Comparison of ENCODE assay signal across 8 mouse cellular contexts in genomic region chr13:21179367-21179723, GRCm38 (mm10). TPM values are rescaled to one million over a fixed set of nuclear protein-coding genes. Genes with fewer than 3 reads are reported as not detected.
A peak's percentile ranks its signal among the peaks of the same experiment; 100 is the strongest.
DNase-seq lines count a peak whose midpoint lies in the region; ATAC-seq and TF ChIP-seq lines count a peak whose summit lies in the region.

TSS of gene Trim27 (plus strand) at chr13:21179445.

- intact Hi-C loops in gastrocnemius, postnatal 36 days (cut with DNase I), result no loop called here

- peaks cover 1% of the 10 kb centered on the region; the same call in 1 of the 2 replicates for H3K4me1 ChIP-seq in cortical plate, adult 2 months (ENCODE audit: control insufficient read depth, insufficient read depth, low read length)
- H3K4me1 ChIP-seq in intestine, embryonic 16.5 days (ENCODE audit: control insufficient read depth, insufficient read depth, low read length), result peaks cover 32% of the 10 kb centered on the region
- H3K4me1 ChIP-seq in megakaryocyte, embryonic 14.5 days, result peaks cover 59% of the 10 kb centered on the region

- H3K4me3 ChIP-seq in cortical plate, adult 2 months (ENCODE audit: insufficient read depth, low read length), result peak within 1 kb of the TSS; percentile 75
- peak within 1 kb of the TSS; percentile 100 for H3K4me3 ChIP-seq in intestine, embryonic 16.5 days (ENCODE audit: low read length)
- H3K4me3 ChIP-seq in megakaryocyte, embryonic 14.5 days (replicated peaks), result peak within 1 kb of the TSS; percentile 100

- H3K9me3 ChIP-seq in intestine, embryonic 16.5 days (ENCODE audit: control insufficient read depth, low read length), result no peaks in the 10 kb centered on the region
- no peaks in the 10 kb centered on the region for H3K9me3 ChIP-seq in megakaryocyte, embryonic 14.5 days

- 0% methylated on average over 15 of the region's 15 CpGs for WGBS in intestine, embryonic 16.5 days

- peak within 1 kb of the TSS; percentile 88 for H3K4me2 ChIP-seq in intestine, embryonic 16.5 days (ENCODE audit: low read depth, low read length)

- DNase-seq in ovary, postnatal 14 days (ENCODE audit: low spot score), result peak; percentile 25
- DNase-seq in ovary, postnatal 36 days (ENCODE audit: low spot score), result no peak
- DNase-seq in gastrocnemius, postnatal 36 days, result no peak
- DNase-seq in right cerebral cortex, adult 2 months (ENCODE audit: low spot score in 2 of 2), result no peak
- DNase-seq in right cerebral cortex, postnatal 25 days, result no peak

- no peak for TF ChIP-seq CTCF in cortical plate, adult 2 months (IDR thresholded peaks at IDR 0.05; ENCODE audit: extremely low read depth, insufficient read depth, low read length)

- H3K27me3 ChIP-seq in intestine, embryonic 16.5 days (replicated peaks; ENCODE audit: control insufficient read depth, insufficient read depth, low read length), result no peaks in the 10 kb centered on the region
- H3K27me3 ChIP-seq in megakaryocyte, embryonic 14.5 days (replicated peaks), result no peaks in the 10 kb centered on the region

- H3K27ac ChIP-seq in cortical plate, adult 2 months (ENCODE audit: insufficient read depth, low read length), result peak within 1 kb of the TSS; percentile 97
- peak within 1 kb of the TSS; percentile 98 for H3K27ac ChIP-seq in intestine, embryonic 16.5 days (ENCODE audit: low read length)

- peak; percentile 47 for ATAC-seq in intestine, embryonic 16.5 days

- peaks cover 7% of the 10 kb centered on the region; the same call in 1 of the 2 replicates for H3K36me3 ChIP-seq in intestine, embryonic 16.5 days (ENCODE audit: control insufficient read depth, insufficient read depth, low read length)
- peaks cover 27% of the 10 kb centered on the region for H3K36me3 ChIP-seq in megakaryocyte, embryonic 14.5 days (replicated peaks; ENCODE audit: low read length)

- TF ChIP-seq POLR2A in cortical plate, adult 2 months (IDR thresholded peaks at IDR 0.05; ENCODE audit: extremely low read depth, insufficient read depth, low read length), result no peak

- peak within 1 kb of the TSS; percentile 97 for H3K9ac ChIP-seq in intestine, embryonic 16.5 days (ENCODE audit: low read depth, low read length)

RNA-seq across cellular contexts. Expression of gene Trim27, which starts in this region (rescaled TPM):
- polyA plus RNA-seq in cortical plate, adult 2 months (2012; rRNA removed), result 30.4 and 30.5 TPM in 2 replicates
- total RNA-seq in gastrocnemius, postnatal 36 days (2021), result 10 to 100 TPM; 19.8 to 20.7 TPM
- 119 and 122 TPM in 2 replicates for polyA plus RNA-seq in intestine, embryonic 16.5 days (2015; fragmentation: Nextera tagmentation; extraction: Ambion mirVana)
- polyA plus RNA-seq in megakaryocyte, embryonic 14.5 days (2012; ENCODE audit: insufficient read depth, low replicate concordance), result 63.6 and 88.3 TPM in 2 replicates
